Mouse (Mus musculus): Measurements from ENCODE around the gene Cacna2d3. TPM values are rescaled to one million over a fixed set of nuclear protein-coding genes. Genes with fewer than 3 reads are reported as not detected.

The Cacna2d3 gene
- polyA plus RNA-seq, 1 experiment from 2014 or later, result 1.3 TPM

GRCm38 (mm10) chr14:29021295-29021694 lies 700.4 kb downstream of the Cacna2d3 start:
- Histone ChIP-seq H3K36me3 (ENCODE audit: control insufficient read depth, insufficient read depth, low read length) (no peaks in the 10 kb centered on the region), H3K27me3 (ENCODE audit: control insufficient read depth, insufficient read depth, low read length) (no peaks in the 10 kb centered on the region)
- 76% methylated on average over 4 of the region's 4 CpGs for WGBS

GRCm38 (mm10) chr14:29018316-29019000 lies 703.2 kb downstream of the Cacna2d3 start:
- peak overlapping the region; percentile 62 to 73 for H3K27ac ChIP-seq (replicated peaks in 1 of 2; ENCODE audit: control insufficient read depth in 1 of 2, insufficient read depth in 1 of 2, low read depth in 2 of 2, low read length in 2 of 2)
- no peak for ATAC-seq (ENCODE audit: insufficient number of reproducible peaks, insufficient read depth, low FRiP score, low read depth)
- H3K9me3 ChIP-seq (ENCODE audit: control insufficient read depth, low read length), result no peaks in the 10 kb centered on the region
- peaks cover 11 to 16% of the 10 kb centered on the region in 2 experiments for H3K4me1 ChIP-seq (ENCODE audit: control insufficient read depth in 2 of 2, insufficient read depth in 2 of 2, low read length in 2 of 2)
- H3K9ac ChIP-seq (ENCODE audit: low read length), result peak overlapping the region; percentile 5; the same call in 1 of the 2 replicates
- peak overlapping the region; percentile 1 to 18; a peak in 2 of 4 replicates for H3K4me3 ChIP-seq (ENCODE audit: control insufficient read depth in 1 of 2, insufficient read depth in 1 of 2, low read depth in 1 of 2, low read length in 2 of 2)
- H3K4me2 ChIP-seq (ENCODE audit: low read length), result peak overlapping the region; percentile 36
- no peaks in the 10 kb centered on the region for H3K27me3 ChIP-seq (ENCODE audit: control insufficient read depth, insufficient read depth, low read length)
- no peaks in the 10 kb centered on the region for H3K36me3 ChIP-seq (ENCODE audit: control insufficient read depth, insufficient read depth, low read length)
- 27% methylated on average over 7 of the region's 7 CpGs for WGBS

More at GRCm38 (mm10) chr14:29021295-29021694, 700.4 kb downstream of the Cacna2d3 start:
- Histone ChIP-seq H3K27ac (replicated peaks in 1 of 2; ENCODE audit: control insufficient read depth in 1 of 2, insufficient read depth in 1 of 2, low read depth in 2 of 2, low read length in 2 of 2) (no peak overlapping the region), H3K9ac (ENCODE audit: low read length) (no peak overlapping the region), H3K4me2 (ENCODE audit: low read length) (no peak overlapping the region), H3K4me1 (ENCODE audit: control insufficient read depth in 2 of 2, insufficient read depth in 2 of 2, low read length in 2 of 2) (peaks cover 16 to 17% of the 10 kb centered on the region in 2 experiments), H3K4me3 (ENCODE audit: control insufficient read depth in 1 of 2, insufficient read depth in 1 of 2, low read depth in 1 of 2, low read length in 2 of 2) (no peak overlapping the region), H3K9me3 (ENCODE audit: control insufficient read depth, low read length) (no peaks in the 10 kb centered on the region)
- ATAC-seq (ENCODE audit: insufficient number of reproducible peaks, insufficient read depth, low FRiP score, low read depth), result no peak

GRCm38 (mm10) chr14:29017883-29018282 lies 703.8 kb downstream of the Cacna2d3 start, which contains the start of gene Lrtm1:
TSS of gene Lrtm1 (plus strand) at chr14:29018208.
- Histone ChIP-seq H3K4me3 (ENCODE audit: control insufficient read depth in 1 of 2, insufficient read depth in 1 of 2, low read depth in 1 of 2, low read length in 2 of 2) (peak within 1 kb of the TSS; percentile 1 to 18; a peak in 2 of 4 replicates), H3K4me2 (ENCODE audit: low read length) (peak within 1 kb of the TSS; percentile 36), H3K27me3 (ENCODE audit: control insufficient read depth, insufficient read depth, low read length) (no peaks in the 10 kb centered on the region; the same call in 1 of the 2 replicates), H3K9me3 (ENCODE audit: control insufficient read depth, low read length) (no peaks in the 10 kb centered on the region), H3K36me3 (ENCODE audit: control insufficient read depth, insufficient read depth, low read length) (no peaks in the 10 kb centered on the region), H3K9ac (ENCODE audit: low read length) (peak within 1 kb of the TSS; percentile 5; the same call in 1 of the 2 replicates), H3K4me1 (ENCODE audit: control insufficient read depth in 2 of 2, insufficient read depth in 2 of 2, low read length in 2 of 2) (peaks cover 10 to 16% of the 10 kb centered on the region in 2 experiments), H3K27ac (replicated peaks in 1 of 2; ENCODE audit: control insufficient read depth in 1 of 2, insufficient read depth in 1 of 2, low read depth in 2 of 2, low read length in 2 of 2) (peak within 1 kb of the TSS; percentile 62 to 73)
- ATAC-seq (ENCODE audit: insufficient number of reproducible peaks, insufficient read depth, low FRiP score, low read depth), result peak; percentile 91
- 7% methylated on average over 5 of the region's 5 CpGs for WGBS

GRCm38 (mm10) chr14:29015896-29016295 lies 705.8 kb downstream of the Cacna2d3 start:
- Histone ChIP-seq H3K4me3 (ENCODE audit: control insufficient read depth in 1 of 2, insufficient read depth in 1 of 2, low read depth in 1 of 2, low read length in 2 of 2) (no peak overlapping the region), H3K9ac (ENCODE audit: low read length) (no peak overlapping the region), H3K27ac (replicated peaks in 1 of 2; ENCODE audit: control insufficient read depth in 1 of 2, insufficient read depth in 1 of 2, low read depth in 2 of 2, low read length in 2 of 2) (no peak overlapping the region), H3K27me3 (ENCODE audit: control insufficient read depth, insufficient read depth, low read length) (no peaks in the 10 kb centered on the region; the same call in 1 of the 2 replicates), H3K9me3 (ENCODE audit: control insufficient read depth, low read length) (no peaks in the 10 kb centered on the region), H3K4me1 (ENCODE audit: control insufficient read depth in 2 of 2, insufficient read depth in 2 of 2, low read length in 2 of 2) (peaks cover 10 to 16% of the 10 kb centered on the region in 2 experiments), H3K36me3 (ENCODE audit: control insufficient read depth, insufficient read depth, low read length) (no peaks in the 10 kb centered on the region), H3K4me2 (ENCODE audit: low read length) (no peak overlapping the region)
- WGBS, result 76% methylated on average over 5 of the region's 5 CpGs
- ATAC-seq (ENCODE audit: insufficient number of reproducible peaks, insufficient read depth, low FRiP score, low read depth), result no peak

GRCm38 (mm10) chr14:29014680-29015079 lies 707.0 kb downstream of the Cacna2d3 start:
- Histone ChIP-seq H3K36me3 (ENCODE audit: control insufficient read depth, insufficient read depth, low read length) (no peaks in the 10 kb centered on the region), H3K9me3 (ENCODE audit: control insufficient read depth, low read length) (no peaks in the 10 kb centered on the region), H3K27me3 (ENCODE audit: control insufficient read depth, insufficient read depth, low read length) (no peaks in the 10 kb centered on the region; the same call in 1 of the 2 replicates), H3K9ac (ENCODE audit: low read length) (no peak overlapping the region), H3K4me3 (ENCODE audit: control insufficient read depth in 1 of 2, insufficient read depth in 1 of 2, low read depth in 1 of 2, low read length in 2 of 2) (no peak overlapping the region), H3K4me2 (ENCODE audit: low read length) (no peak overlapping the region), H3K4me1 (ENCODE audit: control insufficient read depth in 2 of 2, insufficient read depth in 2 of 2, low read length in 2 of 2) (peaks cover 10 to 21% of the 10 kb centered on the region in 2 experiments), H3K27ac (replicated peaks in 1 of 2; ENCODE audit: control insufficient read depth in 1 of 2, insufficient read depth in 1 of 2, low read depth in 2 of 2, low read length in 2 of 2) (no peak overlapping the region)
- WGBS, result 82% methylated on average over 2 of the region's 2 CpGs
- ATAC-seq (ENCODE audit: insufficient number of reproducible peaks, insufficient read depth, low FRiP score, low read depth), result no peak

- no peak overlapping the region for H3K4me3 ChIP-seq (ENCODE audit: control insufficient read depth in 1 of 2, insufficient read depth in 1 of 2, low read depth in 1 of 2, low read length in 2 of 2)
- no peak overlapping the region for H3K27ac ChIP-seq (replicated peaks in 1 of 2; ENCODE audit: control insufficient read depth in 1 of 2, insufficient read depth in 1 of 2, low read depth in 2 of 2, low read length in 2 of 2)
- H3K36me3 ChIP-seq (ENCODE audit: control insufficient read depth, insufficient read depth, low read length), result no peaks in the 10 kb centered on the region
- 93% methylated on average over 3 of the region's 3 CpGs for WGBS
- H3K9me3 ChIP-seq (ENCODE audit: control insufficient read depth, low read length), result no peaks in the 10 kb centered on the region
- H3K27me3 ChIP-seq (ENCODE audit: control insufficient read depth, insufficient read depth, low read length), result no peaks in the 10 kb centered on the region; the same call in 1 of the 2 replicates
- H3K4me1 ChIP-seq (ENCODE audit: control insufficient read depth in 2 of 2, insufficient read depth in 2 of 2, low read length in 2 of 2), result peaks cover 7 to 16% of the 10 kb centered on the region in 2 experiments
- no peak overlapping the region for H3K4me2 ChIP-seq (ENCODE audit: low read length)
- H3K9ac ChIP-seq (ENCODE audit: low read length), result no peak overlapping the region
- ATAC-seq (ENCODE audit: insufficient number of reproducible peaks, insufficient read depth, low FRiP score, low read depth), result no peak
Observed at GRCm38 (mm10) chr14:29013161-29013560, 708.5 kb downstream of the Cacna2d3 start.

GRCm38 (mm10) chr14:29009644-29010043 lies 712.0 kb downstream of the Cacna2d3 start:
- Histone ChIP-seq H3K27me3 (ENCODE audit: control insufficient read depth, insufficient read depth, low read length) (no peaks in the 10 kb centered on the region; the same call in 1 of the 2 replicates), H3K9me3 (ENCODE audit: control insufficient read depth, low read length) (no peaks in the 10 kb centered on the region), H3K36me3 (ENCODE audit: control insufficient read depth, insufficient read depth, low read length) (no peaks in the 10 kb centered on the region), H3K9ac (ENCODE audit: low read length) (no peak overlapping the region), H3K4me3 (ENCODE audit: control insufficient read depth in 1 of 2, insufficient read depth in 1 of 2, low read depth in 1 of 2, low read length in 2 of 2) (no peak overlapping the region), H3K27ac (replicated peaks in 1 of 2; ENCODE audit: control insufficient read depth in 1 of 2, insufficient read depth in 1 of 2, low read depth in 2 of 2, low read length in 2 of 2) (no peak overlapping the region), H3K4me2 (ENCODE audit: low read length) (no peak overlapping the region), H3K4me1 (ENCODE audit: control insufficient read depth in 2 of 2, insufficient read depth in 2 of 2, low read length in 2 of 2) (peaks cover 0 to 5% of the 10 kb centered on the region in 2 experiments; a peak in 1 of 4 replicates)
- 87% methylated on average over 4 of the region's 4 CpGs for WGBS
- ATAC-seq (ENCODE audit: insufficient number of reproducible peaks, insufficient read depth, low FRiP score, low read depth), result no peak
